Comparison of ENCODE assay signal across 8 mouse cellular contexts in genomic region chr5:143066551-143066958, GRCm38 (mm10). TPM values are rescaled to one million over a fixed set of nuclear protein-coding genes. Genes with fewer than 3 reads are reported as not detected.
DNase-seq lines count a peak whose midpoint lies in the region; ATAC-seq and TF ChIP-seq lines count a peak whose summit lies in the region.

No protein-coding gene starts in this region.

- no peaks in the 10 kb centered on the region for H3K27me3 ChIP-seq in embryonic facial prominence, embryonic 11.5 days (ENCODE audit: control insufficient read depth, insufficient read depth, low read length)
- no peaks in the 10 kb centered on the region for H3K27me3 ChIP-seq in heart, postnatal 0 days (ENCODE audit: control insufficient read depth, insufficient read depth, low read length)
- H3K27me3 ChIP-seq in lung, postnatal 0 days (replicated peaks; ENCODE audit: insufficient read depth, low read length): no peaks in the 10 kb centered on the region

- ATAC-seq in embryonic facial prominence, embryonic 11.5 days (replicated peaks; ENCODE audit: insufficient number of reproducible peaks, low FRiP score, low TSS enrichment, low read depth): no peak
- 0 out of 2 replicates have a peak, but pooled peaks have one; percentile 30 for ATAC-seq in heart, postnatal 0 days (ENCODE audit: insufficient read depth, low read depth)
- ATAC-seq in lung, postnatal 0 days: peak; percentile 44; the same call in 1 of the 2 replicates

- H3K4me1 ChIP-seq in embryonic facial prominence, embryonic 11.5 days (ENCODE audit: control insufficient read depth, insufficient read depth, low read length): no peaks in the 10 kb centered on the region
- 0 out of 2 replicates have a peak, but pooled peaks cover 6% of the 10 kb centered on the region for H3K4me1 ChIP-seq in heart, postnatal 0 days (ENCODE audit: control insufficient read depth, insufficient read depth)
- H3K4me1 ChIP-seq in lung, postnatal 0 days (ENCODE audit: insufficient read depth, low read depth, low read length): no peaks in the 10 kb centered on the region

- no peaks in the 10 kb centered on the region for H3K9me3 ChIP-seq in embryonic facial prominence, embryonic 11.5 days (replicated peaks; ENCODE audit: control insufficient read depth, low read length)
- no peaks in the 10 kb centered on the region for H3K9me3 ChIP-seq in heart, postnatal 0 days (replicated peaks; ENCODE audit: control insufficient read depth, low read length)
- no peaks in the 10 kb centered on the region for H3K9me3 ChIP-seq in lung, postnatal 0 days (ENCODE audit: low read length)

- H3K36me3 ChIP-seq in embryonic facial prominence, embryonic 11.5 days (replicated peaks; ENCODE audit: control insufficient read depth, insufficient read depth, low read depth, low read length): peaks cover 2% of the 10 kb centered on the region; the same call in 1 of the 2 replicates
- H3K36me3 ChIP-seq in heart, postnatal 0 days (replicated peaks; ENCODE audit: control insufficient read depth, insufficient read depth, low read length): peaks cover 50% of the 10 kb centered on the region
- peaks cover 21% of the 10 kb centered on the region for H3K36me3 ChIP-seq in lung, postnatal 0 days (ENCODE audit: insufficient read depth, low read length)

- TF ChIP-seq CTCF in heart, postnatal 0 days (IDR thresholded peaks at IDR 0.05; ENCODE audit: low read depth): peak; percentile 89
- TF ChIP-seq CTCF in lung, postnatal 0 days (IDR thresholded peaks at IDR 0.05): peak; percentile 91

- TF ChIP-seq EP300 in heart, postnatal 0 days (IDR thresholded peaks at IDR 0.05; ENCODE audit: low read depth): no peak
- no peak for TF ChIP-seq EP300 in lung, postnatal 0 days (IDR thresholded peaks at IDR 0.05)

- 21% methylated on average over 1 of the region's 1 CpGs for WGBS in embryonic facial prominence, embryonic 11.5 days
- 3% methylated on average over 1 of the region's 1 CpGs for WGBS in heart, postnatal 0 days
- 12% methylated on average over 1 of the region's 1 CpGs for WGBS in lung, postnatal 0 days

- no peak overlapping the region for H3K9ac ChIP-seq in embryonic facial prominence, embryonic 11.5 days (replicated peaks; ENCODE audit: low read length)
- no peak overlapping the region for H3K9ac ChIP-seq in heart, postnatal 0 days (replicated peaks; ENCODE audit: low read depth, low read length)
- no peak overlapping the region for H3K9ac ChIP-seq in lung, postnatal 0 days (replicated peaks; ENCODE audit: low read depth)

- H3K4me3 ChIP-seq in embryonic facial prominence, embryonic 11.5 days (ENCODE audit: low read depth, low read length): no peak overlapping the region
- no peak overlapping the region for H3K4me3 ChIP-seq in heart, postnatal 0 days (ENCODE audit: low read depth, low read length)
- no peak overlapping the region for H3K4me3 ChIP-seq in lung, postnatal 0 days (ENCODE audit: low read depth, low read length)

- H3K4me2 ChIP-seq in embryonic facial prominence, embryonic 11.5 days (ENCODE audit: low read depth, low read length): no peak overlapping the region
- H3K4me2 ChIP-seq in heart, postnatal 0 days (ENCODE audit: low read depth, low read length): no peak overlapping the region
- H3K4me2 ChIP-seq in lung, postnatal 0 days (replicated peaks; ENCODE audit: low read depth, low read length): no peak overlapping the region

- DNase-seq in heart, adult 11 months: peak; percentile 90
- no peak for DNase-seq in heart, postnatal 25 days (ENCODE audit: low spot score)
- DNase-seq in adrenal gland, adult 2 months: peak; percentile 73
- peak; percentile 79 for DNase-seq in embryonic facial prominence, embryonic 11.5 days (ENCODE audit: low spot score)
- peak; percentile 75 for DNase-seq in heart, postnatal 0 days (ENCODE audit: low spot score)
- peak; percentile 91 for DNase-seq in layer of hippocampus, adult 9-10 months (ENCODE audit: low spot score)
- peak; percentile 88 for DNase-seq in lung, postnatal 0 days (ENCODE audit: low spot score)
- DNase-seq in right cerebral cortex, postnatal 10 days (ENCODE audit: low spot score in 2 of 2): peak; percentile 80 to 83

- intact Hi-C loops in heart, postnatal 25 days (cut with DNase I): loop anchor here (1.0 to 5.0 kb wide), 3 partner anchors 130 to 299 kb away; no protein-coding TSS in a partner anchor

- H3K27ac ChIP-seq in embryonic facial prominence, embryonic 11.5 days (replicated peaks; ENCODE audit: low read depth, low read length): no peak overlapping the region
- H3K27ac ChIP-seq in heart, postnatal 0 days (ENCODE audit: low read depth): no peak overlapping the region
- no peak overlapping the region for H3K27ac ChIP-seq in lung, postnatal 0 days (ENCODE audit: low read length)

RNA-seq across cellular contexts. Expression of gene Rnf216, which starts 46.2 kb away (rescaled TPM):
- total RNA-seq in heart, postnatal 25 days (2021): 10 to 100 TPM; 22.8 to 26.2 TPM
- 10 to 100 TPM; 37.5 to 50.4 TPM for total RNA-seq in adrenal gland, adult 2 months (2021)
- polyA plus RNA-seq in adrenal gland, adult 2 months (2012; rRNA removed): 40.3 and 47.6 TPM in 2 replicates
- polyA plus RNA-seq in embryonic facial prominence, embryonic 11.5 days (2014; fragmentation: Nextera tagmentation; extraction: Ambion mirVana): 34.4 and 35.6 TPM in 2 replicates
- 23.3 and 25.2 TPM in 2 replicates for total RNA-seq in heart, postnatal 0 days (2014; rRNA removed; ENCODE audit: low replicate concordance)
- 17.1 and 17.7 TPM in 2 replicates for polyA plus RNA-seq in heart, postnatal 0 days (2015; fragmentation: Nextera tagmentation; extraction: Ambion mirVana)
- 23.2 and 26.0 TPM in 2 replicates for polyA plus RNA-seq in lung, postnatal 0 days (2015; fragmentation: Nextera tagmentation; extraction: Ambion mirVana)
